Mouse (Mus musculus) central nervous system, embryonic 11.5 days (tissue): ENCODE results near the gene Acot11. TPM values are rescaled to one million over a fixed set of nuclear protein-coding genes. Genes with fewer than 3 reads are reported as not detected.

Source experiments
- polyA plus RNA-seq: library from polyadenylated mRNA; depleted of rRNA; stranded (reverse); fragments of >200 nt; gene quantifications from 2 replicates; pipeline ENCODE4 v1.2.3, GENCODE M21; 2012; rRNA removed

Acot11 gene
- polyA plus RNA-seq: 1.4 and 3.5 TPM in 2 replicates

DNA sequence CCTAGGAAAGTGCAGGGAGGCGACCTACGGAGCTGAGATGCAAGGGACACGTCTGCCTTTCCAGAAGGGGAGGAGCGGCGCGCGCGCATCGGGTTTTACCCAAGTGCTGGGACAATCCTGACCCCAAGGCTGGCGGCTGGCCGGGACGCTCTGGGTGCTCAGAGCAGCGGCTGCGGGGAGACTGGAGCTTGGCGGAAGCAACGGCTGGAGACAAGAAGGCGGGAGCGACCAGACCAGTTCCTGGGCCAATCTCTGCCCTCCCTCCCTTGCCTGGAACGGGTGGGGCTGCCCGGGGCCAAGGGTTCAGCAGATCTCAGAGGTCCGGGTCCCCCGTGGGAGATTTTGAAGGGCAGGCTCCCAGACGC is at the start of gene Acot11:
Acot11 (minus strand) TSS at position 89 of the 365 bp plus-strand sequence.

DNA sequence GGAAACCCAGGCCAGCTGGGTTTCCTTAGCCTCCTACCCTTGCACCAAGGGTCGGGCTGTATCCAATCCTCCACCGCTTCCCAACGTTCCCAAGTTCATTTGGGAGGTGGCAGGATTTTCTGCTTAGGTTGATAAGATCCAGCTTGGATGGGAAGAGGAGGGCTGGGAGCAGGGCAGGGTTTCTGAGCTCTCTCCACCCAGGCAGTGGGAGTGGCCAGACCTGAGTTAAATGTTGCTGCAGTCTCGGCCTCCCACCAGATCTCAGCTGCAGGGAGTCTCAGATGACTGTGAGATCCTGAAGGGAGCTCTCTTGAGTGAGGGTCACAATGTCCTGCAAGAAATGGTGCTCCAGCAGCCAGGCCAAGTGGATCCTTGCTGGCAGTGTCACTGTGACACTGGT is 71.2 kb downstream of the Acot11 start, which contains the start of gene Fam151a:
Fam151a (plus strand) TSS at position 254 of the 400 bp plus-strand sequence.

DNA sequence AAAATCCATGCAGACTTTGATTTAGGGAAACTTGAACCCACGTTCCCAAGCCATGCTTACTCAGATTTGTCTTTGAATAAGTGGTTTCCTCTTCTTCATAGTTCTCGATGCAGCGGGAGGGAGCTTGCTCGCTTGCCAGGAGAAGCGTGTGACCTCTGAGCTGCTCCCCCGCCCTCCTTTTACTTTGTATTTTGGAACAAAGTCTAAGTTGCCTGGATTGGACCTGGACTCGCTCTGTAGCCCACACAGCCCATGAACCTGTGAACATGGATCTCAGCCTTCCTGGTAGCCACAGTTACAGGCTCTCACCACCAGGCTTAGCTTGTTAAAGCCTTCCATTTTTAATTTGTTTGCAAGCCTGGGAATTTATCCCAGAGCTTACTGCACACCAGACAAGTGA is 74.0 kb downstream of the Acot11 start, which contains the start of gene Mroh7:
Mroh7 (minus strand) TSS at position 112 of the 400 bp plus-strand sequence.

Other genes starting within 250 kb of the Acot11 start
- gene Dhcr24, start 244.0 kb downstream of the Acot11 start, polyA plus RNA-seq: 78.7 and 91.7 TPM in 2 replicates
- 0.37 and 0.50 TPM in 2 replicates for gene Lexm, start 187.8 kb downstream of the Acot11 start, polyA plus RNA-seq
- gene Ttc22, start 182.6 kb downstream of the Acot11 start, polyA plus RNA-seq: 0.19 and 0.58 TPM in 2 replicates
- gene Pars2, start 153.9 kb downstream of the Acot11 start, polyA plus RNA-seq: 9.6 and 11.7 TPM in 2 replicates
- 95.6 and 135 TPM in 2 replicates for gene Ttc4, start 126.1 kb downstream of the Acot11 start, polyA plus RNA-seq
- gene Mroh7, start 74.1 kb downstream of the Acot11 start, polyA plus RNA-seq: 0.62 and 0.74 TPM in 2 replicates
- gene Fam151a, start 71.1 kb downstream of the Acot11 start, polyA plus RNA-seq: 0.06 TPM in 1 of 2 replicates, not detected in the other
- gene Ssbp3, start 105.7 kb upstream of the Acot11 start, polyA plus RNA-seq: 183 and 250 TPM in 2 replicates